ENCODE assay signal across 8 mouse cellular contexts in the genomic region with DNA sequence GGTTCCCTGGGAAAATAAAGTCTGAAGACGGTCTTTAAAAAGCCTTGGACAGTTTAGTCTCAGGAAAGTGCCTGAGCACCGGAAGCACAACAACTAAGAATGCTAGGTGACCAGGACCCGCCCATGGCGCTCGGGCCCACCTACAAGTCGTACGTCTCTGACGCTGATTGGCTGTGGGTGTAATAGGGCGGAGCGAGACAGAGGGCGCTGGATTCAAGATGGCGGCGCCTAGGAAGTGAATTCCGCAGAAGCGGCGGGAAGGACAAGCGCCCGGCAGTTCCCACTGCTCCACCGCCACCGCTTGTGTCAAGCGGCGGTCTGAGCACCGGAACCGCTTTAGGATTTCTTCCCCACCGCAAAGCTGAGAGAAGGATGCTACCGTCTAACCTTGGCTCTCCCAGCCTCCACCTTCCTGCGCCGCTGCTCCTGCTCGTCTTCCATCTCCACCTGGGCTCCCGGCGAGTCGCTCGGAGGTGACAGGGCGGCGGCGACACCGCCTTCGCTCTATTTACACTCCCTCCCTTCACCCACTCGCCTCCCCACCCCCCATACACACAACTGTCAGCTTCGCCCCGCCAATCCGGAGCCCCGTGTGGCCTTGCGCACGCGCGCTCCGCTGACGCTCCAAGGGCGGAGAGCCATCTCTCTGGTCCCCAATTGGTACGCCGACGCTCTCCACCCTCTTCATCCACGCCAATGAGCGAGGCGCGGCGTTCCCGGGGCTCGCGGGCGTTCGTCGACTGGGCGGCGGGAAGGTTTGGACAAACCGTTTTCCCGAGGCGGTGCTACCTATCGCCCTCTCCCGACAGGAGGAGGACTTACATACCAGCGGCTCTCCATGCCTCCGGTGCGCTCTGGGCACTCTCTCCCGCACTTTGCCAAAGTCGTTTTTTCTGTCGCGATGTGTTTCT. TPM values are rescaled to one million over a fixed set of nuclear protein-coding genes. Genes with fewer than 3 reads are reported as not detected.
DNase-seq lines count a peak whose midpoint lies in the region; ATAC-seq and TF ChIP-seq lines count a peak whose summit lies in the region.

Gene Pcnt, minus strand, starts transcription at position 609 of the 911 bp plus-strand sequence.

- peak within 1 kb of the TSS; percentile 77 for H3K9ac ChIP-seq in forebrain, embryonic 16.5 days (replicated peaks; ENCODE audit: low read depth, low read length)
- H3K9ac ChIP-seq in lung, embryonic 14.5 days, result peak within 1 kb of the TSS; percentile 87

- peak; percentile 95 for DNase-seq in G1E (ENCODE audit: low spot score)
- DNase-seq in cerebellum, adult 18-20 months, result peak; percentile 96 to 99
- DNase-seq in heart, postnatal 36 days, result peak; percentile 96
- peak; percentile 97 to 98 for DNase-seq in layer of hippocampus, adult 2 months (ENCODE audit: low spot score in 2 of 2)
- DNase-seq in lung, embryonic 14.5 days, result peak; percentile 99
- DNase-seq in thymus, adult 2 months, result peak; percentile 96

- H3K4me3 ChIP-seq in G1E (ENCODE audit: low read depth, low read length), result peak within 1 kb of the TSS; percentile 92
- H3K4me3 ChIP-seq in forebrain, embryonic 16.5 days (replicated peaks; ENCODE audit: low read length), result peak within 1 kb of the TSS; percentile 100
- H3K4me3 ChIP-seq in layer of hippocampus, adult 2 months, result peak within 1 kb of the TSS; percentile 78
- H3K4me3 ChIP-seq in lung, embryonic 14.5 days (ENCODE audit: low read depth, low read length), result peak within 1 kb of the TSS; percentile 96
- H3K4me3 ChIP-seq in olfactory bulb, adult 2 months (ENCODE audit: insufficient read depth, low read depth, low read length), result peak within 1 kb of the TSS; percentile 89
- H3K4me3 ChIP-seq in thymus, adult 2 months (ENCODE audit: control insufficient read depth, insufficient read depth, low read length), result peak within 1 kb of the TSS; percentile 80

- no peaks in the 10 kb centered on the region for H3K27me3 ChIP-seq in G1E (ENCODE audit: insufficient read depth, low read length)
- no peaks in the 10 kb centered on the region for H3K27me3 ChIP-seq in forebrain, embryonic 16.5 days (replicated peaks; ENCODE audit: control insufficient read depth, insufficient read depth, low read length)
- no peaks in the 10 kb centered on the region for H3K27me3 ChIP-seq in lung, embryonic 14.5 days (ENCODE audit: insufficient read depth, low read length)
- H3K27me3 ChIP-seq in thymus, adult 2 months (ENCODE audit: control insufficient read depth, insufficient read depth, low read length), result no peaks in the 10 kb centered on the region

- peak; percentile 56 for TF ChIP-seq POLR2A in olfactory bulb, adult 2 months (IDR thresholded peaks at IDR 0.05; ENCODE audit: insufficient read depth, low read depth, low read length)
- TF ChIP-seq POLR2A in thymus, adult 2 months (IDR thresholded peaks at IDR 0.05; ENCODE audit: control insufficient read depth, extremely low read depth, insufficient read depth, low read length, poor library complexity), result peak; percentile 47; the same call in 1 of the 2 replicates

- peaks cover 42% of the 10 kb centered on the region for H3K36me3 ChIP-seq in G1E (replicated peaks)
- H3K36me3 ChIP-seq in forebrain, embryonic 16.5 days (ENCODE audit: control insufficient read depth, insufficient read depth), result peaks cover 8% of the 10 kb centered on the region; the same call in 1 of the 2 replicates
- H3K36me3 ChIP-seq in lung, embryonic 14.5 days (ENCODE audit: insufficient read depth), result peaks cover 29% of the 10 kb centered on the region
- H3K36me3 ChIP-seq in thymus, adult 2 months (ENCODE audit: control insufficient read depth, insufficient read depth, low read length), result peaks cover 6% of the 10 kb centered on the region; the same call in 1 of the 2 replicates

- H3K4me1 ChIP-seq in G1E (ENCODE audit: insufficient read depth, low read depth, low read length), result peaks cover 63% of the 10 kb centered on the region
- peaks cover 15% of the 10 kb centered on the region for H3K4me1 ChIP-seq in forebrain, embryonic 16.5 days (replicated peaks; ENCODE audit: control insufficient read depth, insufficient read depth, low read length)
- H3K4me1 ChIP-seq in lung, embryonic 14.5 days (ENCODE audit: insufficient read depth), result peaks cover 10% of the 10 kb centered on the region; the same call in 1 of the 2 replicates
- peaks cover 7% of the 10 kb centered on the region; the same call in 1 of the 2 replicates for H3K4me1 ChIP-seq in olfactory bulb, adult 2 months (ENCODE audit: control insufficient read depth, insufficient read depth, low read length)
- H3K4me1 ChIP-seq in thymus, adult 2 months (replicated peaks; ENCODE audit: control insufficient read depth, insufficient read depth, low read length), result peaks cover 19% of the 10 kb centered on the region

- H3K27ac ChIP-seq in forebrain, embryonic 16.5 days (ENCODE audit: low read length), result peak within 1 kb of the TSS; percentile 96
- H3K27ac ChIP-seq in layer of hippocampus, adult 2 months, result peak within 1 kb of the TSS; percentile 96
- H3K27ac ChIP-seq in lung, embryonic 14.5 days (ENCODE audit: low read depth), result peak within 1 kb of the TSS; percentile 98
- peak within 1 kb of the TSS; percentile 81 for H3K27ac ChIP-seq in olfactory bulb, adult 2 months (ENCODE audit: insufficient read depth, low read depth, low read length)
- peak within 1 kb of the TSS; percentile 87 for H3K27ac ChIP-seq in thymus, adult 2 months (ENCODE audit: control insufficient read depth, insufficient read depth, low read length)

- WGBS in forebrain, embryonic 16.5 days, result under 1% methylated on average over 78 of the region's 78 CpGs
- under 1% methylated on average over 78 of the region's 78 CpGs for WGBS in lung, embryonic 14.5 days
- under 1% methylated on average over 78 of the region's 78 CpGs for WGBS in olfactory bulb, adult 2 months
- under 1% methylated on average over 78 of the region's 78 CpGs for WGBS in thymus, adult 2 months

- H3K9me3 ChIP-seq in G1E (replicated peaks), result no peaks in the 10 kb centered on the region
- no peaks in the 10 kb centered on the region for H3K9me3 ChIP-seq in forebrain, embryonic 16.5 days (ENCODE audit: control insufficient read depth, low read length)
- no peaks in the 10 kb centered on the region for H3K9me3 ChIP-seq in lung, embryonic 14.5 days (ENCODE audit: low read depth, low read length)

- ATAC-seq in G1E (ENCODE audit: extremely low read depth, insufficient number of reproducible peaks, low FRiP score, poor library complexity, severe bottlenecking), result peak; percentile 83
- ATAC-seq in forebrain, embryonic 16.5 days, result peak; percentile 99
- peak; percentile 99 for ATAC-seq in lung, embryonic 14.5 days (ENCODE audit: insufficient read depth)

- H3K4me2 ChIP-seq in forebrain, embryonic 16.5 days (ENCODE audit: low read length), result peak within 1 kb of the TSS; percentile 92
- peak within 1 kb of the TSS; percentile 77 for H3K4me2 ChIP-seq in lung, embryonic 14.5 days

- intact Hi-C loops in heart, postnatal 36 days (cut with DNase I), result loop anchor here (2.0 kb wide), 1 partner anchor 26 kb away; the partner anchor contains the start of genes Mcm3ap and Ybey

- TF ChIP-seq CTCF in G1E (IDR thresholded peaks at IDR 0.05; ENCODE audit: low read depth, low read length), result peak; percentile 40; the same call in 1 of the 2 replicates
- peak; percentile 89 for TF ChIP-seq CTCF in layer of hippocampus, adult 2 months (conservative IDR thresholded peaks at IDR 0.05)
- TF ChIP-seq CTCF in lung, embryonic 14.5 days (IDR thresholded peaks at IDR 0.05; ENCODE audit: low read depth), result peak; percentile 78
- TF ChIP-seq CTCF in olfactory bulb, adult 2 months (IDR thresholded peaks at IDR 0.05; ENCODE audit: insufficient read depth, low read depth, low read length), result peak; percentile 62
- peak; percentile 77 for TF ChIP-seq CTCF in thymus, adult 2 months (IDR thresholded peaks at IDR 0.05; ENCODE audit: borderline replicate concordance, control insufficient read depth, extremely low read depth, insufficient read depth, low read length, poor library complexity)

RNA-seq across cellular contexts. Expression of gene Pcnt, which starts in this region (rescaled TPM):
- total RNA-seq in G1E (2014; fragmentation: Nextera tagmentation) (61.9 and 64.3 TPM in 2 replicates), G1E (2017) (46.0 and 50.4 TPM in 2 replicates)
- 61.9 and 72.1 TPM in 2 replicates for polyA plus RNA-seq in G1E (2012)
- polyA plus RNA-seq in forebrain, embryonic 16.5 days (2015; fragmentation: Nextera tagmentation; extraction: Ambion mirVana), result 8.7 and 11.8 TPM in 2 replicates
- 10 to 100 TPM; 44.8 to 57.6 TPM for total RNA-seq in heart, postnatal 36 days (2021)
- 10 to 100 TPM; 23.1 TPM for total RNA-seq in layer of hippocampus, adult 2 months (2021)
- 20.3 and 23.0 TPM in 2 replicates for polyA plus RNA-seq in lung, embryonic 14.5 days (2014; fragmentation: Nextera tagmentation; extraction: Ambion mirVana)
- not detected in 2 replicates for polyA plus RNA-seq in olfactory bulb, adult 2 months (2012; ENCODE audit: insufficient read depth, insufficient read length, low replicate concordance, missing spikeins)
- 41.7 and 47.7 TPM in 2 replicates for polyA plus RNA-seq in thymus, adult 2 months (2012; rRNA removed)

Comparison
In these comparisons a context has a peak if more than half of its experiments do, and no peak if none do; other contexts are left out.
1. Peak in every context shown above with its lines: DNase-seq, ATAC-seq, H3K4me3 ChIP-seq and H3K27ac ChIP-seq.